Mouse (Mus musculus): ENCODE measurements around the gene Dll1. TPM values are rescaled to one million over a fixed set of nuclear protein-coding genes. Genes with fewer than 3 reads are reported as not detected.

Gene Dll1
- total RNA-seq (2015; ENCODE audit: low replicate concordance): not detected in 2 replicates
- not detected in 2 replicates for total RNA-seq (2017; ENCODE audit: low replicate concordance)

DNA sequence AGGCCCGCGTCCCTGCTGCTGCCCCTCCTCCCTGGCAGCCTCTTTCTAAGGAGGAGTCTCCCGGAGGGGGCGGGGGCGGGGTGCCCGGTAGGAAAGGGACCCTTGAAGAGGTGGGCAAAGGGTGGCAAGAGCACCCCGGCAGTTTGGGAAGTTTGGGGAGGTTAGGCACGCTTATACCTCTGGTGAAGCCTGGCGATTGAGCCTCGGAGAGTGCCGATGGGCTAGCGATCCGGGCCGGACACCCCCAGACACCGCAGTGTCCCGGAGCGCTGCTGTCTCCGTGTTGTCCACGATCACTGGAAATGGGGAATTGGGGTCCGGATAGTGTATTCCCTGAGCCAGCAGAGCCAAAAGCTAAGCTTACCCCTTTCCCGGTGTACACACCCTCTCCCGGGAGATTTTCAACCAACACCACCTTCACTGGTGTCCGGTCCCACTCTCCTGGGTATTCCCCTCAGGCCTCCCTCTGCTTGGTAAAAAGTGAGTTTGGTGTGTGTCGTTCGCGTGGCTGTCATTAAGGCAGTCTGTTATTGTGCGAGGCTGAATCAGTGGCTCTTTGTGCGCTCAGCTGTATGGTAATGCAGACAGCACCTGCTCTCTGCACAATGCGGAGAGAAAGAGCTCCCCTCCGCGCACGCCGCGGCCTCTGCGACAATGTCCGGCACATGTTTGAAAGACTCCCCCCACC lies at the start of gene Dll1:
TSS of gene Dll1 (minus strand) at position 379 of the 688 bp plus-strand sequence.
- no peak for ATAC-seq (replicated peaks; ENCODE audit: low FRiP score, poor library complexity, severe bottlenecking)

DNA sequence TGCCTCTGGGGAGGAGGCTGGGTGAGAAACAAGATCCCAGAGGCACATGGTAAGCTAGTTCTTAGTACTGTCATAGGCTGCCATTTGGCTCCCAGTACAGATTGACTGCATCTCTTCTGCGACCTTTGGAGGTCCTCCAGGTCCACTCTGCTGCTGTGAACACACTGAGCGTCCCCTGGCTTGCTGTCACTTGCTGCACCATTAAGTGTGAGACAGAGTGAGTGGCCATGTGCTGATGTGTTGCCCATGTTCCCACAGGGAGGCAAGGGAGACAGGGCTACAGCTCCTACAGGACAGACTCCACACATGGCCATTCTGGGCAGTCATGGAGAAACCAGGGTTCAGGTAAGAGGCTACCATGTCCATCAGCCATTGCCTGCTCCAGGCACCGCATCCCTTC lies 49.3 kb upstream of the Dll1 start:
- ATAC-seq (replicated peaks; ENCODE audit: low FRiP score, poor library complexity, severe bottlenecking): no peak

DNA sequence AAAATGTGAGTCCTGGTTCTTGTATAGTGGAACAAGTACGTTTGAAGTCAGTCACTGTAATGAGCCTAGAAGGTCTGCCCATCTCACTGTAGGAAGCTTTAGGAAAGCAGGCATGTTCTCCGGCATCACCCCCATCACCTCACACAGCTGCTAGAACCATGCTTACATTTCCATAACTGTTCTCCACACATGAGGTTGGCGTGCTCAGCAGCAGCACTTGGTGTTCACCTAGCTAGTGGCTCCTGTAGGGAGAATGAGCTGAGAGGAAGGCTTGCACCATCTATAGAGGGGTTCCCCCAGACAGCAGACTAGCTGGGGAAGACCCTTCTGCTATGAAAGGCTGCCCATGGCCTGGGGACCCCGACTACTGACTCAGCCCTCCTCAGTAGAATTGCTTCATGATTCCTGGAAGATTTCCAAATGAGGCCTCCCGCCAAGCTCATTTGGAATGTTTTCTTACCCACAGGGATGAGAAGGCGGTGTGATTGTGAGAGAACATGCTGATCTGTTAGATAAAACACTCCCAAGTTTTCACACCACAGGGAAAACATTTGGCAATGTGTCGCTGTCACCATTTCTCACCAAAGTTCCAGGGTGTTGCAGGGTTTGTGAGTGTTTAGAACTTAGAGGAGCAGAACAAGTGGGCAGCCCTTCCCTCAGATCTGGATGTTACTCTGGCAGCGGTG lies 46.6 kb upstream of the Dll1 start:
- no peak for ATAC-seq (replicated peaks; ENCODE audit: low FRiP score, poor library complexity, severe bottlenecking)

DNA sequence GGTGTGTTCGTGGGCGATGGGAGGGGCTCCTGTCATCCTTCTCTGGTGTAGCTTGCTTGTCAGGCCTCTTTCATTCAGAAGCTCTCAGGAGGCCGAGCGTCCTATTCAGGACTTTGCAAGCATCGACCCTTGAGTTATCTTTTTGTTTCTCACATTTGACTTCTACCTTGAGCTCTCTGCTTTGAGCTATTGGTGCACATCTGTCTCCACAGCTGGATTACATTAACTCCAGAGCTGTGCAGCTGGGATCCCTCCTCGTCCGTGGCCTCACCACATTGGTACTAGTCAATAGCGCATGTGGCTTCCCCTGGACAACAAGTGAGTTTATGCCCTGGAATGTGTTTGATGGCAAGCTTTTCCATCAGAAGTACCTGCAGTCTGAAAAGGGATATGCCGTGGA lies 46.0 kb upstream of the Dll1 start:
- ATAC-seq (replicated peaks; ENCODE audit: low FRiP score, poor library complexity, severe bottlenecking): no peak

DNA sequence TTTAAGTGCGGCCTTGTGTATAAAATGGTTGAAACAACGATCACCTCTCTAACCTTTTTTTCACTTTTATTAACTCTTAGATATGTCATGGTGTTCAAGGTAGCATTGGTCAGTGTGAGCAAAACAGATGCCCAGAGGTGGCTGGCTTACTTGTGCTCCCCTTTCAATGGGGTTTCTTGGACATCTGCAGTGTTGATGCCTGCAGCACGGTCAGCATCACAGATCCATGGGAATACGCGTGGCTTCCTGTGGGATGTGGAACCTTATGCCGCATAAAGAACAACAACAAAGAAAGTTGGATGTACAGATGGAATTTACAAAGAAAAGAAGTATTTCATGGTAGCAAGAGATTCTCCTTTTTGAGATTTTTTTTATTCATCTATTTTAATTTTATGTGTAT lies 44.8 kb upstream of the Dll1 start:
- no peak for ATAC-seq (replicated peaks; ENCODE audit: low FRiP score, poor library complexity, severe bottlenecking)

DNA sequence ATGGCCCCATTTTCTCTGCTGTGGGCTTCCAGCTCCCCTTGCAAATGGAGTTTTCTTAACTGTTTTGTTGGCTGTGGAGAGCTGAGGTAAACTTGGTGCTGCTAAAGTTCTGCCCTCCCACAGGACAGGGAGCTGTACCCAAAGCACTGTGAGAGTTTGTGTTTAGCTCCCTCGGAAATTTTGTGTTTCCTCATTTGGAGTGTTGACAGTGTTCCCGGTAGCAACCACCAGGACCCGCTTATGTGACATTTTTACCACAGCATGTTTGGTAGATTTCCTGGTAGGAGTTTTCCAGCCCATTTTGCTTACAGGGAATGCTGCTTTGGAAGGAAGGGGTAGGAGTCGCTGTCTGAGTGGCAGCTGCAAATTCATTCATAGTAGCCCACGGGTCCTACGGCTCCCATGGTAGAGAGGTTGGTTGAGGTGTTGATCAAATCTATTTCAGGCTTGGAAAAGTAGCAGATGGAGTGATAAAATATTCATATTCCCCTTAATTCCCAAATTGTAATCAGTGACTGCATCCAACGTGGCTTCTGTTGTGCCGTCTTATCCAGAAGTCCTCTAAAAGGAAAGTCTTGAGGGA lies 43.4 kb upstream of the Dll1 start:
- no peak for ATAC-seq (replicated peaks; ENCODE audit: low FRiP score, poor library complexity, severe bottlenecking)

DNA sequence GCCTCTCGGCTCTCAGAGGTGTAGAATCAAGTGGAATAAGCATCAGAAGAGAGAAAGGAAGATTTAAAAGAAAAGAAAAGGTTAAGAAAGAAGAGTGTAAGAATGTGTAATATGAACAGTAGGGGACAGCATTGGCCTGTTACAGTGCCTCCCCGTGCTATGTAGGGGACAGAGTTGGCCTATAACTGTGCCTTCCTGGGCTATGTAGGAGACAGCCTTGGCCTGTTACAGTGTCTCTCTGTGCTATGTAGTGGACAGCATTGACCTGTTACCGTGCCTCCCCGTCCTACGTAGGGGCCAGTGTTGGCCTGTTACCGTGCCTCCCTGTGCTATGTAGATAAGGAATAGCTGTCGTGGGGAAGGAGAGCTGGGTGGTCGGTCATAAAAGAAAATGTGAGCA lies 42.9 kb upstream of the Dll1 start:
- ATAC-seq (replicated peaks; ENCODE audit: low FRiP score, poor library complexity, severe bottlenecking): no peak

DNA sequence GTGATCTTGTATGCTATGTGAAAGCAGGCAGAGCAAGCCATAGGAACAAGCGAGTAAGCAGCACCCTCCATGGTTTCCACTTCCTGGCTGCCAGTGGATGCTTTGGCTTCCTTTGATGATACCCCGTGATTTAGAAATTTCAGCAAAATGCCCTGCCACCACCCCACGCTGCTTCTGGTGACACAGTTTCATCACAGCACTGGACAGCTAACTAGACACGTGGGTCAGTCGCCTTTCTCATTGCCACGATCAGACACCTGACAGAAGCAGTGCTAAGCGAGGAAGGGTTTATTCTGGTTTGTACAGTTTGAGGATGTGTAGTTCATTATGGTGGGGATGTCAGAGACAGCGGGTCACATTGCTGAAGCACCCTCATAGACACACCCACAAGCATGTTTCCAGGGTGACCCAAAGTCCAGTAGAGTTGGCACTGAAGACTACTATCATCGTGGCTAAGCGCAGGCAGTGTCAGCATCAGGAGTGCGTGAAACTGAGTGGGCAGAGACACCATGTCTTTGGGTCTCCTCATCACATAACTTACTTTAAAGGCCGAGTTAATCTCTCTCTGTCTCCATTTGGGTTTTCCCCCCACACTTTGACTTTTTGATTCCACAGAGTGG lies 40.0 kb upstream of the Dll1 start:
- no peak for ATAC-seq (replicated peaks; ENCODE audit: low FRiP score, poor library complexity, severe bottlenecking)

DNA sequence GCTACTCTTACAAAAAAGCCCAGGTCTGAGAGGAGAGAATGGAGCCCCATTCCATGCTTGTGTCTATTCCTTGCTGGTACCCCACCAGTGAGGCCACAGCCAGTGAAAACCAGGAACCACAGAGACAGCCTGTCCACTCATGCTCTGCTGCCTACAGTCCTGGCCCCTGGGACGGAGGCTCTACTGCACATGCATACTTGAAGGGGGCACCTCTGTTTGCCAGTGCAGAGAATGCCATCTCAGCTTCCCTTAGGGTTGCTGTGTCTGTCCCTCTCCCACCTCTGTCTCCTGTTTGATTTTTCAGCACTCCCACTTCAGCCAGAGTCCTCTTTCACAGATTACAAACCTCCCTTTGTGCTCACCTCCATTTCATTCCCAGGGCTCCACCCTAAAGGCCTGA lies 34.2 kb upstream of the Dll1 start:
- ATAC-seq (replicated peaks; ENCODE audit: low FRiP score, poor library complexity, severe bottlenecking): no peak

DNA sequence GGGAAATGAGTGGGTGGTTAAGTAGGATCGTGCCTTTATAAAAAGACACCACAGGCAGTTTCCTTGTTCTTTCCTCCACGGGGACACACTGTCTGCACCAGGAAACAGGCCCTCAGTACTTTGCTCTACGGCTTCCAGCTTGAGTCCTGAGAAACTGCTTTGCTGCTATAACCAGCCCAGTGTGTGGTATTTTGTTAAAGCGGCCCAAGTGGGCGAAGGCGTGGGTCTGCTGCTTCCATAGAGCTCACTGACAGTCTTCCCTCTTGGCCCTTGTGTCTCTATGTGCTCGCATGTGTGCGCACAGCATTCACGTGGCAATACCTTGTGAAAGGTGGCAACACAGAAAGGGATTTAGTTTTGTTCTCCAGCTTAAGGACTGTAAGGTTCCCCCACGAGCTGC lies 32.6 kb upstream of the Dll1 start:
- ATAC-seq (replicated peaks; ENCODE audit: low FRiP score, poor library complexity, severe bottlenecking): no peak

DNA sequence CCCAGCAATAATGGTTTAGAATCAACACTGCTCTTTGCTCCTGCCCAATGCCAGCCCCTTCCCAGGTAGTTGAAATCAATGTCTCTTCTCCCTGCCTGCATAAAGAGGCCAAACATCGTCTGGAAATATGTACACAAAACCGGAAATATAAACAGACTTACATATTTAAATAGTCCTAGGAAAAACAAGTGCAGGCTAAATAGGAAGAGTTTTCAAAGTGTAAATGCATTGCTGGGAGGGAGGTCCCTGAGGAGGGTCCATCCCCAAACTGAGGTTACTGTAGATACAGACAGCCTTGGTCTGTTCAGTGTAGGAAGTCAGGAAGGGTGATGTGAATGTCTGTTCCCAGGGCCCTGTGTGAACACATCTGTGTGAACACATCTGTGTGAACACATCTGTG lies 29.9 kb upstream of the Dll1 start:
- ATAC-seq (replicated peaks; ENCODE audit: low FRiP score, poor library complexity, severe bottlenecking): no peak

DNA sequence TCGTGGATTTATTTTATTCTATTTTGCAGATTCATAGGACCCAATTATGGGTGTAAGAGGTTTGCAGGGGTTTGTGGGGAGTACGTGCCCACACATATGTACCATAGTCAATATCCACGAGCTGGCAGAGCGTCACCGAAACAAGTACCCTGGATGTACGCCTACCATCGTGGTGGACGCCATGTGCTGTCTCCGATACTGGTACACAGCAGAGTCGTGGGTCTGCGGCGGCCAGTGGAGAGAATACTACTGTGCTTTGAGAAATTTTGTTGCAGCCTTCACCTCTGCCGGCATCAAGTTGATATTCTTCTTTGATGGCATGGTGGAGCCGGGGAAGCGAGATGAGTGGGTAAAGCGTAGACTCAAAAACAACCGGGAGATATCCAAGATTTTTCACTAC lies 25.0 kb upstream of the Dll1 start:
- no peak for ATAC-seq (replicated peaks; ENCODE audit: low FRiP score, poor library complexity, severe bottlenecking)

DNA sequence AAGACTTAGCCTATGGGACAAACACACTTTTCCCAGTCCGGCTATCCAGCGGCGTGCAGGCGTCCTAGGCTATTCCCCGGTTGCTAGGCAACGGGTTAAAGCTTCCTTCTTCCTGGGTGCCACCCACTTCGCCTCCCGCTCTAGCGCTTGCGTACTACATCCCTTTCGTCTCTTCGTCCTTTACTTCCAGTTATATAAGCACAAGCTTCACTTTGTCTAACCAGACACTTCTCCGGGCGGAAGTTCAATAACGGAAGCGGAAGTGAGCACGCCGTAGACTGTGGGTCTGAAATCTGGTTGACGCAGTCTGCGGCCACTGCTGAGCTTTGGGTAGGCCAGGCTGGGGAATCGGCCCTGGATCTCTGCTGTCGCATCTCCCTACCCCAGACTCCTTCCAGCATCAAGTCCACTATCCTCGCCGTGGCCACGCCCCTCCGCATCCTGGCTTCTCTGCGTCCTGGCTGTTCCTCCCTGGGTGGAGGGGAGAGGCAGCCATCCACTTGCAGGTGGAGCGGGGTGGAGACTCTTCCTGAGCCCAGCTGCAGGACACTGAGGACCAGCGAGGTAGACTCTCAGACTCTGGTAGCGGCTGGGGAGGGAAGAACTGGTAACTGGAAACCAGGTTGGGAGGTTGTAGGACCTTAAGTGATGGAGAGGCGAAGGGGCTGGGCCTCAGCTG lies 19.5 kb upstream of the Dll1 start, which contains the start of gene Fam120b:
TSS of gene Fam120b (plus strand) at position 206 of the 679 bp plus-strand sequence.
- ATAC-seq (replicated peaks; ENCODE audit: low FRiP score, poor library complexity, severe bottlenecking): peak; percentile 82

DNA sequence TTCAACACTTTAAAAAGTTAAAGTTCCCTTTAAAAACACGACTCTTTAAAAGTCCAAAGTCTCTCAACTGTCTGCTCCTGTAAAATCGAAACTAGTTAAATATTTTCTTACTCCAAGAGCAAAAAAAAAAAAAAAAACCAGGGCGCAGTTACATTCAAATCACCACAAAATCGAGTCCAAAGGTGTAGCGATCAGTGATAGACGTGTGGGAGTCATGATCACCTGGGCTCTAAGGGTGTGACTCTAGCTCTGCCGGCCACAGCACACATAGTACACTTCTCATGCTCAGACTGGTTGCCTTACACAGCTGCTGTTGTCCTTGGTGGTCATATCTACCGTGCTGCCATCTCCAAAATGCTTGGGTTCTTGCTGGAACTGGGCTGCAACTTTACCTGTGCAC lies 12.7 kb upstream of the Dll1 start:
- ATAC-seq (replicated peaks; ENCODE audit: low FRiP score, poor library complexity, severe bottlenecking): no peak

DNA sequence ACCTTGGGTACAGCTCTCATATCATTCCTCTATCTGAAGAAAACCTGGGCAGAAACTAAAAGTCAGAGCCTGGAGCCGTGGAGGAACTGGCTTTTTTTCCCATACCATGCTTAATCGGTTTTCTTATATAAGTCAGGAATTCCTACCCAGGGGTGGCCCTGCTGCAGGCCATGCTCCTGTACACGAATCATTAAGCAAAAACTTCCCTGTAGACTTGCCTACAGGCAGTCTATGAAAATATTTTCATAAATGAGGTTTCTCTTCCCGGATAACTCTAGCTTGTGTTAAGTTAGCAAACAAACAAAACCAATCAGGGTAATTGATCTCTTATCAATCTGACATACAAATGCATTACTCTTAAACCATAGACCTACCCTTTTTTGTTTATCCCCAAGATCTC lies 12.2 kb upstream of the Dll1 start:
- no peak for ATAC-seq (replicated peaks; ENCODE audit: low FRiP score, poor library complexity, severe bottlenecking)

DNA sequence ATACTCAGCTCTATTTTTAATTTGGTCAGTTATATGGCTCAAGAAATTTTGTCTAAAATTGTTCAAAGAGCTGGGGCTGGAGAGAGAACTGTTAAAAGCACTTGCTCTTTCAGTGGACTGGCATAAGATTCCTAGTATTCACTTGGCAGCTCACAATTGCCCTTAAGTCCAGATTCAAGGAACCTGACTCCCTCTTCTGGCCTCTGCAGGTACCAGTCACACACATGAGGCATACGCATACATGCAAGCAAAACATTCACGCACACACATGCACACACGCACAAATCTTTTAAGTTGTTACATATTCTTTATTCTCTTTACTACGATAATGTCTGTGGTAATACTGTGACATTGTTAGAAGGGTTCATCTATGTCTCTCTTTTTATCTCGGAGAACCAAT lies 6.7 kb upstream of the Dll1 start:
- no peak for ATAC-seq (replicated peaks; ENCODE audit: low FRiP score, poor library complexity, severe bottlenecking)

DNA sequence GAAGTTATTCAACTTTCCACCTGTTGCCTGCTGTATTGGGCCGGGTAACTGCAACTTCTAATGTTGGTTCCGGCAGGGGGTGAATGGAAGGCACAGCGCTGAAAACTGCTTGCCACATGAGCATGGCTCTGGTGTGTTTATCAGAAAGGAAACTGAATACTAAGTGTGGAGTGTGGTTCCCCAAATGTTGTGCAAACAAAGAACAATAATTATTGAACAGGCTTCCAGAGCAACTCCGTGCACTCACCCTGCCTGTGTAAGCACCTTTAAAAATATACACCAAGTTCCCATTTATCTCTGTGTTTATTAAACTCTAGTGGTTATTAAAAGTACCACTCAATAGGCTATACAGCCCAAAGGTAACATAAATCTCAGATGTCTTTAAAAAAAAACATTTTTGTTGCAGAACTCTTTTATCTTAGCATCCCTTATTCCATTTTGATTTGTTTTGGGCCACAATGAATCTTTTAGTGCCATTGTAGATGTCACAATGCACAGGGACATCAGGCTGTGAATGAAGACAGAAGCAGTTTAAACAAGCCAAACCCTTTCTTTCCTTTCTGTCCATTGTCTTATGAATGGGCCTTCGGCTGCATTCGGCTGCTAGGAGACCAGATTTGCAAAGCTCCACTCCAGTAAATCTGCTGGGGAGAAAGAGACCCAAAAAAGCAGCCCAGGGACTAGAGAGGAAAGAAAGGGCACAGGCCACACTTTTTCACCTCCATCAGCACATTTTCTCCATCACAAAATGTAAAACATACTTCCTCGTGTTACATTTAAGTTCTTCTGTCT lies 5.4 kb upstream of the Dll1 start:
- ATAC-seq (replicated peaks; ENCODE audit: low FRiP score, poor library complexity, severe bottlenecking): no peak

DNA sequence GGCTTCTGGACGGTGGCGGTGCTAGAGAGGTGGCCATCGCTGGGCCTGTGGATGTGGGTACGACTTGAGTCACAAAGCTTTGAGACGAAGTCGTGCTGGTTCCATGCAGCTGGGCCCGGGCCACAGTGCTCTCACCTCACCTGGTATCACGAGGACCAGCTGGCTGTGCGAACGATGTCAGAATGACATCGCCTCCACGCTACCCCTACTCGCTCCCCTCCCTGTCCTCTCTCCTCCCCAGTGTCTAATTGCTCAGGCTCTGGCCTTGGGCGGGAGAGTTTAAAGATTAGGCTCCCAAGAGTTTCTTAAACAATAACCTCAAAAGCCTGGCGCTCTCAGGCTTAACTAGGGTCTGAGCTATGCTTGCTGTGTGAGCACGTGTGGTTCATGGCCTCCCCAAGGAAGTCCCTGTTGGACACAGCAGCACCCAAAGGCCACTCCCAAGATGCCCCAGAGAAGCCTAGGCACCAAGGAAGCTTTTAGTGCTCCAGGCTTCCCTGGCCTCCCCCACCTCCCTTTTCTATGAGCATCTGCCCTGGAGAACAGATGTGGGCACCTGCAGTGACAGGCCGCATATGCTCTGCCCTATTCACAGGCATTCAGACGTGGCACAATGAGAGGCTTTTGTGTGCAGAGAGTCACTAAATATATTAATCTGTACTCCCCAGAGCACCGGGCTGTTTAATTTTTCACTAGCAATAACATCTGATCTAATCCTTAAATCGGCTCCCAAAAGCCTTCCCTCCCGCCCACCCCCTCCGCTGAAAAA lies 4.6 kb upstream of the Dll1 start:
- no peak for ATAC-seq (replicated peaks; ENCODE audit: low FRiP score, poor library complexity, severe bottlenecking)

DNA sequence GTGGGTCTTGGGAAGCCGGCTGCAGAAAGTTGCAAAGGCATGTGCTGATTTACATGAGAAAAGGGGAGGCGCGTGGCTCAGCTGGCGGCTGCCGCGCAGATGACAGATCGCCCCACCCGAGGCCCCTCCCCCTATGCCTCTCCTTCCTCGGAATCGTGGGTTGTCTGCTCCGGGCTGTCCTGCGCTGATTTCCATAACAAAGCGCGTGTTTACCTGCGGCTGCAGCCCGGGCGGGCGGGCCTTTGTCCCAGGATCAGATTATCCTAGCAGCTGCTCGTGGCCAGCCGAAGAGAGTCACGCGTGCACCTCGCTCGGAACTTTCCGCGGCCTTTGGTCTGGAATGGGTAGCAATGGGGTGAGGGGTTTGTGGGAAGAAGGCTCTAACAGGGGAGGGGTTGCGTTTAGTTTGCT lies 4.0 kb upstream of the Dll1 start:
- no peak for ATAC-seq (replicated peaks; ENCODE audit: low FRiP score, poor library complexity, severe bottlenecking)
